Mouse (Mus musculus): ENCODE results near the gene Med27. TPM values are rescaled to one million over a fixed set of nuclear protein-coding genes. Genes with fewer than 3 reads are reported as not detected.
A peak's percentile ranks its signal among the peaks of the same experiment; 100 is the strongest.

Med27 gene
- polyA plus RNA-seq, 1 experiment: 99.7 TPM

GRCm38 (mm10) chr2:29439396-29439795 is 92.8 kb downstream of the Med27 start:
- TF ChIP-seq GATA1 (IDR thresholded peaks at IDR 0.05; ENCODE audit: borderline replicate concordance, low read length) (no peak), FLI1 (IDR thresholded peaks at IDR 0.05; ENCODE audit: low read length) (no peak)
- no peaks in the 10 kb centered on the region for H3K36me3 ChIP-seq (replicated peaks; ENCODE audit: low read length)
- no peaks in the 10 kb centered on the region for H3K9me3 ChIP-seq
- peaks cover 48% of the 10 kb centered on the region for H3K4me1 ChIP-seq
- H3K27me3 ChIP-seq (replicated peaks): peaks cover 2% of the 10 kb centered on the region
- H3K4me3 ChIP-seq (replicated peaks): no peak overlapping the region

- no peak for TF ChIP-seq GATA1 (IDR thresholded peaks at IDR 0.05; ENCODE audit: borderline replicate concordance, low read length)
- no peak overlapping the region for H3K4me3 ChIP-seq (replicated peaks)
- H3K4me1 ChIP-seq: peaks cover 45% of the 10 kb centered on the region
- H3K36me3 ChIP-seq (replicated peaks; ENCODE audit: low read length): no peaks in the 10 kb centered on the region
- H3K27me3 ChIP-seq (replicated peaks): peaks cover 4% of the 10 kb centered on the region
- no peaks in the 10 kb centered on the region for H3K9me3 ChIP-seq
These were observed 93.4 kb downstream of the Med27 start for GRCm38 (mm10) chr2:29439857-29440502.

- no peaks in the 10 kb centered on the region for H3K9me3 ChIP-seq
- peaks cover 11% of the 10 kb centered on the region for H3K27me3 ChIP-seq (replicated peaks)
- H3K4me3 ChIP-seq (replicated peaks): no peak overlapping the region
- H3K36me3 ChIP-seq (replicated peaks; ENCODE audit: low read length): no peaks in the 10 kb centered on the region
- peaks cover 38% of the 10 kb centered on the region for H3K4me1 ChIP-seq
- no peak for TF ChIP-seq GATA1 (IDR thresholded peaks at IDR 0.05; ENCODE audit: borderline replicate concordance, low read length)
- no peak for TF ChIP-seq FLI1 (IDR thresholded peaks at IDR 0.05; ENCODE audit: low read length)
These were observed 95.7 kb downstream of the Med27 start for GRCm38 (mm10) chr2:29442275-29442674.

- peaks cover 11% of the 10 kb centered on the region for H3K27me3 ChIP-seq (replicated peaks)
- no peaks in the 10 kb centered on the region for H3K9me3 ChIP-seq
- no peaks in the 10 kb centered on the region for H3K36me3 ChIP-seq (replicated peaks; ENCODE audit: low read length)
- H3K4me1 ChIP-seq: peaks cover 27% of the 10 kb centered on the region
- TF ChIP-seq FLI1 (IDR thresholded peaks at IDR 0.05; ENCODE audit: low read length) (no peak), GATA1 (IDR thresholded peaks at IDR 0.05; ENCODE audit: borderline replicate concordance, low read length) (no peak)
- H3K4me3 ChIP-seq (replicated peaks): no peak overlapping the region
These were observed 97.1 kb downstream of the Med27 start for GRCm38 (mm10) chr2:29443626-29444217.

GRCm38 (mm10) chr2:29448476-29449002 is 101.9 kb downstream of the Med27 start:
- no peak for TF ChIP-seq FLI1 (IDR thresholded peaks at IDR 0.05; ENCODE audit: low read length)
- TF ChIP-seq GATA1 (IDR thresholded peaks at IDR 0.05; ENCODE audit: borderline replicate concordance, low read length): no peak
- Histone ChIP-seq H3K27me3 (replicated peaks) (peaks cover 15% of the 10 kb centered on the region), H3K4me3 (replicated peaks) (no peak overlapping the region)

GRCm38 (mm10) chr2:29451368-29451999 is 104.9 kb downstream of the Med27 start:
- Histone ChIP-seq H3K9me3 (no peaks in the 10 kb centered on the region), H3K36me3 (replicated peaks; ENCODE audit: low read length) (peaks cover 3% of the 10 kb centered on the region), H3K27me3 (replicated peaks) (peaks cover 17% of the 10 kb centered on the region), H3K4me3 (replicated peaks) (no peak overlapping the region), H3K4me1 (peaks cover 40% of the 10 kb centered on the region)
- TF ChIP-seq GATA1 (IDR thresholded peaks at IDR 0.05; ENCODE audit: borderline replicate concordance, low read length) (no peak), FLI1 (IDR thresholded peaks at IDR 0.05; ENCODE audit: low read length) (no peak)

More at GRCm38 (mm10) chr2:29448476-29449002, 101.9 kb downstream of the Med27 start:
- peaks cover 23% of the 10 kb centered on the region for H3K4me1 ChIP-seq
- no peaks in the 10 kb centered on the region for H3K9me3 ChIP-seq
- H3K36me3 ChIP-seq (replicated peaks; ENCODE audit: low read length): no peaks in the 10 kb centered on the region

- Histone ChIP-seq H3K9me3 (peaks cover 3% of the 10 kb centered on the region), H3K27me3 (replicated peaks) (peaks cover 16% of the 10 kb centered on the region), H3K4me3 (replicated peaks) (no peak overlapping the region), H3K4me1 (peaks cover 55% of the 10 kb centered on the region), H3K36me3 (replicated peaks; ENCODE audit: low read length) (peaks cover 5% of the 10 kb centered on the region)
- TF ChIP-seq GATA1 (IDR thresholded peaks at IDR 0.05; ENCODE audit: borderline replicate concordance, low read length): no peak
- TF ChIP-seq FLI1 (IDR thresholded peaks at IDR 0.05; ENCODE audit: low read length): no peak
These were observed 106.8 kb downstream of the Med27 start for GRCm38 (mm10) chr2:29453376-29453775.

GRCm38 (mm10) chr2:29456631-29457320 is 110.2 kb downstream of the Med27 start:
- peaks cover 31% of the 10 kb centered on the region for H3K9me3 ChIP-seq
- H3K4me1 ChIP-seq: peaks cover 80% of the 10 kb centered on the region
- TF ChIP-seq GATA1 (IDR thresholded peaks at IDR 0.05; ENCODE audit: borderline replicate concordance, low read length) (peak; percentile 21; the same call in 1 of the 3 replicates), FLI1 (IDR thresholded peaks at IDR 0.05; ENCODE audit: low read length) (no peak)
- peak overlapping the region; percentile 75 for H3K4me3 ChIP-seq (replicated peaks)
- peaks cover 20% of the 10 kb centered on the region for H3K27me3 ChIP-seq (replicated peaks)
- peaks cover 33% of the 10 kb centered on the region for H3K36me3 ChIP-seq (replicated peaks; ENCODE audit: low read length)

GRCm38 (mm10) chr2:29457677-29458076 is 111.1 kb downstream of the Med27 start:
- TF ChIP-seq GATA1 (IDR thresholded peaks at IDR 0.05; ENCODE audit: borderline replicate concordance, low read length) (no peak), FLI1 (IDR thresholded peaks at IDR 0.05; ENCODE audit: low read length) (no peak)
- Histone ChIP-seq H3K4me3 (replicated peaks) (peak overlapping the region; percentile 75), H3K27me3 (replicated peaks) (peaks cover 21% of the 10 kb centered on the region), H3K36me3 (replicated peaks; ENCODE audit: low read length) (peaks cover 38% of the 10 kb centered on the region), H3K4me1 (peaks cover 76% of the 10 kb centered on the region), H3K9me3 (peaks cover 36% of the 10 kb centered on the region)
